Mouse (Mus musculus) neural tube, embryonic 11.5 days (tissue): Measurements from ENCODE around the gene Arsb. TPM values are rescaled to one million over a fixed set of nuclear protein-coding genes. Genes with fewer than 3 reads are reported as not detected.

ENCODE experiments used
- ATAC-seq: fragments of 200-750 bp; cut with Nextera tagmentation; 2 replicates; pipeline ENCODE4 v1.8.0; 2017; ENCODE audit warnings: moderate number of reproducible peaks, mild to moderate bottlenecking, moderate TSS enrichment, moderate library complexity; ENCODE audit not compliant: insufficient read depth, low FRiP score, low TSS enrichment
- DNase-seq: peaks from one replicate; pipeline ENCODE4 v3.0.0-alpha.2; 2015; ENCODE audit warnings: low spot score
- H3K27ac ChIP-seq: fragments of 300-500 bp; sonication (generic); 2 replicates; pipeline ENCODE4 v1.5.1; 2014; ENCODE audit warnings: low read depth, mild to moderate bottlenecking, low read length
- H3K27me3 ChIP-seq: fragments of 300-500 bp; sonication (generic); 2 replicates; pipeline ENCODE4 v1.6.1; 2014; ENCODE audit warnings: mild to moderate bottlenecking, low read length, mixed read lengths; ENCODE audit not compliant: control insufficient read depth, insufficient read depth
- H3K36me3 ChIP-seq: fragments of 300-500 bp; sonication (generic); 2 replicates; pipeline ENCODE4 v1.6.1; 2014; ENCODE audit warnings: mild to moderate bottlenecking, low read length, moderate library complexity, mixed read lengths; ENCODE audit not compliant: control insufficient read depth, insufficient read depth
- H3K4me1 ChIP-seq: fragments of 300-500 bp; sonication (generic); 2 replicates; pipeline ENCODE4 v1.6.1; 2014; ENCODE audit warnings: low read length, mixed read lengths; ENCODE audit not compliant: control insufficient read depth, insufficient read depth
- H3K4me2 ChIP-seq: fragments of 300-500 bp; sonication (generic); 2 replicates; pipeline ENCODE4 v1.6.1; 2014; ENCODE audit warnings: low read depth, mild to moderate bottlenecking, moderate library complexity
- H3K4me3 ChIP-seq: fragments of 300-500 bp; sonication (generic); 2 replicates; pipeline ENCODE4 v1.5.1; 2014; ENCODE audit warnings: low read depth, low read length
- H3K9ac ChIP-seq: fragments of 300-500 bp; sonication (generic); 2 replicates; pipeline ENCODE4 v1.6.1; 2014; ENCODE audit warnings: mild to moderate bottlenecking, low read length
- H3K9me3 ChIP-seq: fragments of 300-500 bp; sonication (generic); 2 replicates; pipeline ENCODE4 v1.6.1; 2016; ENCODE audit warnings: low read length; ENCODE audit not compliant: control insufficient read depth
- WGBS: fragments of 180-500 bp; shearing (Covaris S2); extraction: QIAGEN DNeasy Blood & Tissue Kit; methylation state at CpG from one replicate; pipeline ENCODE4 v1.1.7; 2014; 5-methylcytosine and 5-hydroxymethylcytosine counted together
- polyA plus RNA-seq: library from polyadenylated mRNA; unstranded; fragments of >200 nt; fragmentation: Nextera tagmentation; extraction: Ambion mirVana; gene quantifications from 2 replicates; pipeline ENCODE4 v1.2.1, GENCODE M21; 2014

The Arsb gene
- polyA plus RNA-seq, 1 experiment from 2014 or later: 7.3 TPM

DNA sequence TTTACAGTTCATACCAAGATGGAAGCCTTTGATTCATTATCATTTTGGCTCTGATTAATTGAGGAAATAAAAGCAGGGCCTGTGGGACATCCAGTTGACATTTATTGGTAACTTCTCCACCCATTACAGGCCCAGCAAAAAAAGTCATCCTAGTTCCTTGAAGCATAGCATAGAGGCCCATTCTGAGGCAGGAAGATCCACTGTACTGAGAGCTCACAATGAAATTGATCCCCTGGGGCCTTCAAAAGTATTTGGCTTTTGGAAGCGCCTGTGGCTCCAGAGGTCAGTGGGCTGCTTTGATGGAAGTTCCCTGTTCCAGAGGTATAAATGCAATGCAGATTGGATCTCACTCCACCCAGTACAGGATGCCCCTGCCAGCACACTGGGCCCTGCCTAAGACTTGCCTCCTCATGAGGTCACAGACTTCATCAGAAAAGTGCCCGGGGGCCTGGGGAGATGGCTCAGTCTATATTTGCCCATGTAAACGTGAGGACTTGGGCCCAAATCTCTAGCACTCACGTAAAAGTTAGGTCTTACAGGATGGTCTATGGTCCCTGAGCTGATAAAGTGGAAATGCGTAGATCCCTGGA, 141.0 kb downstream of the Arsb start:
- no peak for DNase-seq
- H3K36me3 ChIP-seq: no peaks in the 10 kb centered on the region
- ATAC-seq: no peak
- H3K27me3 ChIP-seq: no peaks in the 10 kb centered on the region
- H3K4me2 ChIP-seq: no peak overlapping the region
- H3K27ac ChIP-seq: no peak overlapping the region
- H3K9ac ChIP-seq: no peak overlapping the region
- H3K4me3 ChIP-seq: no peak overlapping the region
- WGBS: 76% methylated on average over 5 of the region's 5 CpGs
- no peaks in the 10 kb centered on the region for H3K4me1 ChIP-seq
- H3K9me3 ChIP-seq: no peaks in the 10 kb centered on the region

DNA sequence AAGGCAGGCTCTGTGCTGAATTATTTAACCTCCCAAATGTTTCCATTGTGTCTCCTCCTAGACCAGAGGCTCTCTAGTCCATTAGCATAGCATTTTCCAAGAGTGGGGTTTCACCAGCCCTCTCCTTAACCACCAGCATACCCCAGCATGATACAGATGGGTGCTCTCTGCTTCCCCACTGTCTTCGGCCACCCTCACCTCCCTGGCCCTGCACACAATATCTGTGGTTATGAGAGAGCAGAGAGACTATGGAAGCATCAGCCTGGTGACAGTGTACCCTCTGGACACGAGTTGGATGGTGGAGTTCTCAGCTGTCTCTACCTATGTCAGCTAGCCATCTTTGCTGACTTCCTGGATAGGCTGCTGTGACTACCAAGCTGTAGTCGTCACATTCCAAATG, 142.8 kb downstream of the Arsb start:
- H3K27ac ChIP-seq: no peak overlapping the region
- H3K4me1 ChIP-seq: no peaks in the 10 kb centered on the region
- H3K27me3 ChIP-seq: no peaks in the 10 kb centered on the region
- ATAC-seq (no peak), DNase-seq (no peak)
- no peak overlapping the region for H3K4me2 ChIP-seq
- H3K9ac ChIP-seq: no peak overlapping the region
- H3K4me3 ChIP-seq: no peak overlapping the region
- H3K9me3 ChIP-seq: no peaks in the 10 kb centered on the region
- no peaks in the 10 kb centered on the region for H3K36me3 ChIP-seq
- 80% methylated on average over 3 of the region's 3 CpGs for WGBS

DNA sequence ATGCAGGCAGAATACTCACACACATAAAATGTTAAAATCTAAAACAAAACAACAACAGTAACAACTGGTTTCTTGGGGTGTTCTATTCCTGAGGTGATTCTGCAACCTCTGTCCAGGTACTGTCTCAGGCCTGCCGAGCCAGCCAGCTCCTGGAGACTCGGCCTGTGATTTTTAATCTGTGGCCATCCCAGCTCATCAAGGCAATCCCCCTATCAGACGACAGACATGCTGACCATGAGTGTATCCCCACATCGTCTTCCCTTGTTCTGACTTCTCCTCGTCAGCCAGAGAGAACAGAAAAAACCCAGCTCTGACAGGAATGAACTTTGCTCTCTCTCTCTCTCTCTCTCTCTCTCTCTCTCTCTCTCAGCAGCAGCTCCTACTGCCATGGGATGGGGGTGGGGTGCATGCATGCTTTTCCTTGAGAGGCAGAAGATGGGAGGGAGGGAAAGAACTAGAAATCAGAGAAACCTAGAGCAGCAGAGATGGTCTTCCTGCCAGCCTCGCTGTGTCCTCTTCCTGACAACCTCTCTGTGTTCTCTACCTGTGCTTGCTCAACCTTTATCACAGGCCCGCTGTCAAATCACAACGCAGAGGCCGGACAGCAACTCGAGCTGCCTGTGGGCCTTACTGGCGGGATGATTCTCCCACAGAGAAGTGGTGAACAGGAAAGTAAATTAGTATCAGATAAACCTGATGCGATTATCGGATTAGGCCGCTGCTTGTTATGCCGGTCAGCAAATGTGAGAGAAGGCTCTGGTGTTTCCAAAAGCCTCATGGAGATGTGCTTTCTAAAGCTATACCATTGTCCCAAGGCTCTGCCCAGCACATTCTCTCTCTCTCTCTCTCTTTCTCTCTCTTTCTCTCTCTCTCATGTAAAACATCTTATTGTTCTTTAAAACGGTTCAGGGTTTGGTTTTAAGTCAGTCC, 144.5 kb downstream of the Arsb start:
- 76% methylated on average over 16 of the region's 16 CpGs for WGBS
- Histone ChIP-seq H3K9me3 (no peaks in the 10 kb centered on the region), H3K36me3 (no peaks in the 10 kb centered on the region), H3K27me3 (no peaks in the 10 kb centered on the region), H3K27ac (no peak overlapping the region), H3K9ac (no peak overlapping the region), H3K4me1 (no peaks in the 10 kb centered on the region), H3K4me2 (no peak overlapping the region), H3K4me3 (no peak overlapping the region)
- ATAC-seq (no peak), DNase-seq (no peak)

DNA sequence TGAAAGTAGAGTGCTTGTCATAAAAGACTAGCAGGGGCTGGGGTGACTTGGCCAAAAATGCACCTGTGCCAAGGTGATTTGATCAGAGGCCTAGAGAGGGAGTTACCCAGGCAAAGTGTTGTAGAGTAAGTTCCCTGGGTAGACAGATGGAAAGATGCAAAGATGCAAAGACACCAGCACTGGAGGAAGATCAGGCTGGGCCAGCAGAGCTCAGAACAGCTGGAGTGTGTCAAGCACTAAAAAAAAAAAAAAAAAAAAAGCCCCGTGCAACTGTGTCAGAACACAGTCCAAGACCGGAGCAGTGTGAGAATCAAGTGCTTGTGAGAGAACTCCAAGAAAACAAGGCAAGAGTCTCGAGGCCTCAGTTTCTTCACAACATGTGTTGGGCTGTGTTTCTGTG, 148.1 kb downstream of the Arsb start:
- Histone ChIP-seq H3K9ac (no peak overlapping the region), H3K4me1 (no peaks in the 10 kb centered on the region), H3K4me2 (no peak overlapping the region), H3K4me3 (no peak overlapping the region), H3K9me3 (no peaks in the 10 kb centered on the region), H3K27ac (no peak overlapping the region), H3K27me3 (no peaks in the 10 kb centered on the region), H3K36me3 (no peaks in the 10 kb centered on the region)
- ATAC-seq (no peak), DNase-seq (no peak)
- WGBS: 67% methylated on average over 3 of the region's 3 CpGs

DNA sequence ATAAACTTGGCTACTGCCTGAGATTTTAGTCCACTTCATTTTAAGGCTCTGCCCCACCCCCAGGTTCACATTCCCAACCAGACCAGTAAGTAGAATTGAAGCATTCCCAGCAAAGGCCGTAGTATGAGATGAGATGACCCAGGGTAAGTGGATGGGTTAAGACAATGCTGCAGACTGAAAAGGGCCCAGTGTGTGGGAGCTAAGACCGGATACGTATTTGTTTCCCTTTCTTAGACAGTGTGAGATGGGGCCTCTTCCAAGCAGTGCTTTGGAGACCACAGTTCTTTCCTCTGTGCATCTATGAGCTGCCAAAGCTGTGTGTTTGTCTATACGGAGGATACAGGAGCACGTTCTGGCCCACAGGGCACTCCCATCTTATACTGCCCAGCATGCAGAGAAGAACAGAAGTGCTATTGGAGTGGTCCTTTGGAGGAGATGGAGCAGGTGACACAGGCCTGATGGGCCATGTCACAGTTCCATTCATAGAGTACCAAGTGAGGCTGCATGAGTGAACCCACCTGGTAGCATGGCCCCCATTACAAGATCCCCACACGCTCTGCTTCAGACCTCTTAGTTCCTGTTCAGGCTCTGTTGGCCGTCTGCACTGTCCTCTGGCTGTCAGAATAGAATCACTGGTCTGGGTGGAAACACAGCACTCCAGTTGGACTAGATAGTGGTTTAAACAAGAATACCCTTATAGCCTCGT, 148.8 kb downstream of the Arsb start:
- Histone ChIP-seq H3K27me3 (no peaks in the 10 kb centered on the region), H3K4me2 (no peak overlapping the region)

DNA sequence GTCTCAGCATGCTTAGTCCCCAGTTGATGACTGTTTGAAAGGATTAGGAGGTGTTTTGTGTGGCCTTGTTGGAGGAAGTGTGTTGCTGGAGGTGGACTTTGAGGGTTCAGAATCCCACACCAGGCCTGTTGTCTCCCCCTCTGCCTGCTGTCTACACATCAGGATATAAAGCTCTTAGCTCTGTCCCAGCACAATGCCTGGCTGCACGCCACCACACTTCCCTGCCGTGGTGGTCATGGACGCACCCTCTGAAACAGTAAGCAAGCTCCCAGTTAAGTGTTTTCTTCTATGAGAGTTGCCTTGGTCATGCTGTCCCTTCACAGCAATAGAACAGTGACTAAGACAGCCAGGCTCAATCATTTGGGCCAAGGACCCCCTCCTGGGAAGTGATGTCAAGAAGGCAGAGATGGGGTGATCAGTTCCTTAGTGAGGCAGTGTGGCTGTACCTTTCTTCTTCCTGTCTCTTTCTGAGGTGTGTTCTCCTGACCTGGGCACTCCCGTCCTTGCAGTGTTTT, 149.4 kb downstream of the Arsb start:
- H3K9ac ChIP-seq: no peak overlapping the region
- DNase-seq: no peak
- H3K36me3 ChIP-seq: no peaks in the 10 kb centered on the region
- H3K4me1 ChIP-seq: no peaks in the 10 kb centered on the region
- no peak for ATAC-seq
- H3K27me3 ChIP-seq: no peaks in the 10 kb centered on the region
- no peak overlapping the region for H3K4me3 ChIP-seq
- H3K4me2 ChIP-seq: no peak overlapping the region
- H3K9me3 ChIP-seq: no peaks in the 10 kb centered on the region
- 80% methylated on average over 4 of the region's 4 CpGs for WGBS
- H3K27ac ChIP-seq: no peak overlapping the region

More for the DNA sequence above, 148.8 kb downstream of the Arsb start:
- DNase-seq (no peak), ATAC-seq (no peak)
- WGBS: 81% methylated on average over 8 of the region's 8 CpGs
- H3K27ac ChIP-seq: no peak overlapping the region
- H3K9ac ChIP-seq: no peak overlapping the region
- no peaks in the 10 kb centered on the region for H3K4me1 ChIP-seq
- no peaks in the 10 kb centered on the region for H3K36me3 ChIP-seq
- H3K4me3 ChIP-seq: no peak overlapping the region
- no peaks in the 10 kb centered on the region for H3K9me3 ChIP-seq

DNA sequence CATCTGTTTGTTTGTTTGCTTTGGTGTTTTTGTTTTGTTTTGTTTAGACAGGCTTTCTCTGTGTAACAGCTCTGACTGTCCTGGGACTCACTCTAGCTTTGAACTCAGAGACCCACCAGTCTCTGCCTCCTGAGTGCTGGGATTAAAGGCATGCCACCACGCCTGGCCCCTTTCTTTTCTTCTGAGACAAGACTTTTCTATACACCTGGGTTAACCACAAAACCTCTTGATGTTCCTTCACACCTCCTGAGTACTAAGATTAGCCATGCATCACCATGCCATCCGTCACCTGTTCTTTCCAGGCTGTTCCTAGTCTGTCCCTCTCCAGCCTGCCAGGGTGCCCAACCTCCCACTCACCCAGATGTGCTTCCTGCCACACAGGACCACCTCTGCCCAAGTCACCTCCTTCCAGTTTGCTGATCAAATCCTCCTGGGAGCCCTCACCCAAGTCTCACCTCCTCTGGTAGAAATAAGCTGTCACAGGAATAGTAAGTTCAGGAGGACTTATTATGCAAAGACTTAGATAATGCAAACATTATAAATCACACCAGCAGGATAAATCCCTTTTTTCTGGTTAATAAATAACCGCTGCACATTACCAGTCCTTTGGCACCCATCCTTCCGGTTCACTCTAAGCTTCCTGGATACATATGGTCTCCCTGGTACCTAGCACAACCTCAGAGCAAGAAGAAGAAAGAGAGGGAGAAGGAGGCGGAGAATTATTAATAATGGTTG, 150.6 kb downstream of the Arsb start:
- DNase-seq (no peak), ATAC-seq (no peak)
- H3K9ac ChIP-seq: no peak overlapping the region
- H3K4me2 ChIP-seq: no peak overlapping the region
- H3K36me3 ChIP-seq: no peaks in the 10 kb centered on the region
- H3K4me3 ChIP-seq: no peak overlapping the region
- no peak overlapping the region for H3K27ac ChIP-seq
- no peaks in the 10 kb centered on the region for H3K9me3 ChIP-seq
- no peaks in the 10 kb centered on the region for H3K4me1 ChIP-seq
- 84% methylated on average over 5 of the region's 5 CpGs for WGBS
- H3K27me3 ChIP-seq: no peaks in the 10 kb centered on the region

DNA sequence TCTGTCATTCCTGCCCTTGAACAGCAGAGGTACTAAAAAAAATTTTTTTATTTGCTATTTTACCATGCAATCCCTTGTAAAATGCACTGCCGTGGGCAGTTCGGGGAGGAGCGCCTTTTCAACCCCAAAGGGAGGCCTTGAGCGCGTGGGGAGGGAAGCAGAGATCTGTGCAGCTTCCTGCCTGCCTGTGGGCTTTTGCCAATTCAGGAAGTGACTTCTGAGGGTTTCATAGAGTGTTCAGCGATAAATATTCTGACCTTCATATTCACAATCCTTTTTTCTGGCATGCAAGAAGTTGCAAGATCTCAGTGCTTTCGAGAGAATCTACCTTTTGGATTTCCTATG, 151.1 kb downstream of the Arsb start:
- Histone ChIP-seq H3K4me2 (no peak overlapping the region), H3K4me3 (no peak overlapping the region), H3K36me3 (no peaks in the 10 kb centered on the region), H3K9ac (no peak overlapping the region), H3K4me1 (no peaks in the 10 kb centered on the region), H3K27ac (no peak overlapping the region), H3K9me3 (no peaks in the 10 kb centered on the region), H3K27me3 (no peaks in the 10 kb centered on the region)
- no peak for DNase-seq
- WGBS: 85% methylated on average over 7 of the region's 7 CpGs
- no peak for ATAC-seq
